Mouse (Mus musculus) cerebellum, adult 8-10 months (tissue): ENCODE measurements around the gene Trim37.
"Not testable (repeated sequence)": the region's sequence is repeated elsewhere in the genome, so short reads cannot be mapped to it uniquely, and the experiment has no call there.

Experiments used
- DNase-seq: peaks from one replicate; pipeline ENCODE4 v3.0.0; 2022

The Trim37 gene

GRCm38 (mm10) chr11:87233377-87233776 is 106.5 kb downstream of the Trim37 start:
- DNase-seq: no peak

- DNase-seq: no peak
These were observed 108.0 kb downstream of the Trim37 start for GRCm38 (mm10) chr11:87234743-87235485.

- DNase-seq: no peak
These were observed 108.6 kb downstream of the Trim37 start for GRCm38 (mm10) chr11:87235486-87235872.

- no peak for DNase-seq
These were observed 112.1 kb downstream of the Trim37 start for GRCm38 (mm10) chr11:87238891-87239530.

GRCm38 (mm10) chr11:87240141-87240832 is 113.4 kb downstream of the Trim37 start:
- DNase-seq: no peak

GRCm38 (mm10) chr11:87240833-87241215 is 113.9 kb downstream of the Trim37 start:
- no peak for DNase-seq

GRCm38 (mm10) chr11:87241256-87241655 is 114.4 kb downstream of the Trim37 start:
- no peak for DNase-seq

GRCm38 (mm10) chr11:87245171-87245840 is 118.4 kb downstream of the Trim37 start:
- DNase-seq: no peak

- no peak for DNase-seq
These were observed 119.3 kb downstream of the Trim37 start for GRCm38 (mm10) chr11:87246107-87246651.

- no peak for DNase-seq
These were observed 120.0 kb downstream of the Trim37 start for GRCm38 (mm10) chr11:87246724-87247493.

GRCm38 (mm10) chr11:87247494-87247866 is 120.6 kb downstream of the Trim37 start:
- no peak for DNase-seq

- no peak for DNase-seq
These were observed 123.3 kb downstream of the Trim37 start for GRCm38 (mm10) chr11:87250132-87250531.

GRCm38 (mm10) chr11:87253294-87253693 is 126.4 kb downstream of the Trim37 start:
- DNase-seq: no peak

GRCm38 (mm10) chr11:87254149-87254548 is 127.3 kb downstream of the Trim37 start:
- no peak for DNase-seq

GRCm38 (mm10) chr11:87257282-87257681 is 130.4 kb downstream of the Trim37 start:
- DNase-seq: no peak

GRCm38 (mm10) chr11:87259792-87260191 is 132.9 kb downstream of the Trim37 start:
- no peak for DNase-seq

GRCm38 (mm10) chr11:87261705-87262104 is 134.8 kb downstream of the Trim37 start:
- DNase-seq: not testable (repeated sequence)

- DNase-seq: no peak
These were observed 137.1 kb downstream of the Trim37 start for GRCm38 (mm10) chr11:87263946-87264345.

GRCm38 (mm10) chr11:87266246-87266645 is 139.4 kb downstream of the Trim37 start:
- no peak for DNase-seq

- no peak for DNase-seq
These were observed 141.9 kb downstream of the Trim37 start for GRCm38 (mm10) chr11:87268803-87269202.
